Mouse (Mus musculus) right cerebral cortex, postnatal 25 days (tissue): ENCODE results near the gene Slc39a10.
"Not testable (repeated sequence)": the region's sequence is repeated elsewhere in the genome, so short reads cannot be mapped to it uniquely, and the experiment has no call there.

Experiments
- DNase-seq: peaks from one replicate; pipeline ENCODE4 v3.0.0; 2022

The Slc39a10 gene

GRCm38 (mm10) chr1:46863434-46863833, 29.2 kb downstream of the Slc39a10 start:
- no peak for DNase-seq

DNA sequence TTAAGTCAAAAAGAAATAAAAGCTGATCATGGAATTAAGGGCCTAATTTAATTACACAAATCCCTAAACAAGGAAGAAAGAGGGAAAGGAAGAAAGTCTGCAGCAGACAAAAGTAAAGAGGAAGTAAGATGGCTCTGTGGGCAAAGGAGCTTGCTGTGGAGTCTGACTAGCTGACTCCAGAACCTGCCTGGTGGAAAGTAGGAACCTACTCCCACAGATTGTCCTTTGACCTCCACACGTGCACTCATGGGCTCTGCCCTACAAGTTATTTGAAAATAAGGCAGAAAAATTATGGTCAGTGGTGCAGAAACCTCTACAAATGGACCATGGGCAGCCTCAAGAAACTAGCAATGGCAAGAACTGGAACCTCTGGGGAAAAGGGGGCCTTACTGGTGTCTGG, 32.6 kb downstream of the Slc39a10 start:
- no peak for DNase-seq

DNA sequence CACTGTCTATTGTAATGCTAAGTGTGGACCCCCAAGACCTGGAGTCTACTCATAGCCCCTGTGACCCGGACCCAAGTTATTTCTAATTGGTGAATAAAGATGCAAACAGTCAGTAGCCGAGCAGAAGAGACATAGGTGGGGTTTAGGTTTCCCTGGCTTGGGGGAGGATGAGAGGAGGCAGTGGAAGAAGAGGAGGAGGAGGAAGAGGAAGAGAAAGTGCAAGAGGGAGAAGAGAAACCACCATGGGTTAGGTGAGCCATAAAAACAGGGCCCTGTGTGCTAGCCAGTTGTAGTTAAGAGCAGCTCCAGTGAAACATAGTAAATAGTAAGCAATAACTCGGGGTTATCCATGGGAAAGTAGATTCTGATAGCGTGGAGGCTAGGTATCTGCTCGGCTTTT, 34.1 kb downstream of the Slc39a10 start:
- DNase-seq: no peak

GRCm38 (mm10) chr1:46856498-46856897, 36.2 kb downstream of the Slc39a10 start:
- DNase-seq: no peak

GRCm38 (mm10) chr1:46854036-46854900, 38.4 kb downstream of the Slc39a10 start:
- no peak for DNase-seq

DNA sequence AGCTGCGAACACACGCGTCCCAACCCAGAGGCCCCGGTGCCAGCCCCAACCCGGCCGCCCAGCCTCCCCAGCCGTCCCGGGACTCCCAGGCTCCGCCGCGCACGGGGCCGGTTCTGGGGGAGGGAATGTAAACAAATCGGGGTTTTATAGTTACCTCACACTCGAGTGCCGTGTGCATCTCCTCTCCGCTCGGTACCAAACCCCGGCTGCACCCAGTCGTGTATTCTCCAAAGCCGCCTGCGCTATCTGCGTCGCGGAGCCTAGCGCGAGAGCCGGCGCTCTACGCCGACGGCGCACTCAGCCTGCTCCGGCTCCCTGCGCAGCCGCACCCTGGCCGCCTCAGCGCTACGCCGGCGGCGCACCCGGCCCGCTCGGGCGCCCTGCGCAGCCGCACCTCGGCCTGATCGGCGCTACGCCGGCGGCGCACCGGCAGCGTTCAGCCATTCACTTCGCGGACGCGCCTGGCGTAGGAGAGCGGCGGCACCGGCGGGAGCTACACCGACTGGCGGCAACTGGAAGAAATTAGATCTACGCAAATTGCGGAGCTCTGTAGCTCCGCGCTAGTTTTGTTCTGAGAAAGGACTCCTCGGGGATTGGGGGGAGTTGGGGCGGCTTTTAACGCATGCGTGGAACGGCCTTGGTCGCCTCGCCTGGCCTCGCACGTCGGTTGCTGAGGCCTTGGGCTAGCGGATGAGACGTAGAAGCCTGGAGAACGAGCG, 39.2 kb downstream of the Slc39a10 start:
- DNase-seq: peak; percentile 99

- DNase-seq: peak; percentile 68
Measured at GRCm38 (mm10) chr1:46852600-46853272, 39.9 kb downstream of the Slc39a10 start.

- no peak for DNase-seq
Measured at GRCm38 (mm10) chr1:46852216-46852599, 40.4 kb downstream of the Slc39a10 start.

DNA sequence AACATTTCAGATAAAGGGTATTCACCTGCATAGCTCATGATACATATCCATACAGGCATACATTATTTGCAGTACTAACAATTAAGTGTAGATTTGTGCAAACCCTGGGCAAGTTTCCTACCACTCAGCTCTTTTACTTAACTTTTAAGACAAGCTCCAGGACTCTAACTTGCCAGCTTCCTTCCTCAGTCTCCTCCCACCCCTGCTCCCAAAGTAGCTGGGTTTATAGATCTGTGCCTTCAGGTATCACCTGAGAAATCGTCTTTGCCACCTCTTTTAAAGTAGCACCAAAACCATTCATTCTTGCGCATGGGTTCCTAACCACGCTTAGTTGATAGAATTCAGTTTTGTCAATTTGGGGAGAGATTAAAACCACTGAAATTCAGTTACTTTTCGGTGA, 41.1 kb downstream of the Slc39a10 start:
- no peak for DNase-seq

DNA sequence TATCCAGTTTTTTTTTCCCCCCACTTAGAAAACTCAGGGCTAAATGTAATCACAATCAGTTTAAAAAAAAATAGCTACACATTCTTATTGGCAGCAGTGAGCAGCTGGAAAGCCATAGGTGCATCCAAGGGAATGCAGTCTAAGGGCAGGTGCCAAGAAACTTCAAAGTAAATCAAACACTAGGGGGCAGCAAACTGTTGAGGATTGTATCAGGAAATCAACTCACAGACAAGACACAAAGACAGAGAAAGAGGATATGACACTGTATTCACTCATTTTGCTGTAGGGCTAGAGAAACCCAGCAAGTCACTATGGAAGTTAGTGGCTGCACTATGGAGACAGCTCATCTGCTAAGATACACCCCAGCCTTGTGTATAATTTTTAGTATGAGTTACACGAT, 42.9 kb downstream of the Slc39a10 start:
- DNase-seq: peak; percentile 40

DNA sequence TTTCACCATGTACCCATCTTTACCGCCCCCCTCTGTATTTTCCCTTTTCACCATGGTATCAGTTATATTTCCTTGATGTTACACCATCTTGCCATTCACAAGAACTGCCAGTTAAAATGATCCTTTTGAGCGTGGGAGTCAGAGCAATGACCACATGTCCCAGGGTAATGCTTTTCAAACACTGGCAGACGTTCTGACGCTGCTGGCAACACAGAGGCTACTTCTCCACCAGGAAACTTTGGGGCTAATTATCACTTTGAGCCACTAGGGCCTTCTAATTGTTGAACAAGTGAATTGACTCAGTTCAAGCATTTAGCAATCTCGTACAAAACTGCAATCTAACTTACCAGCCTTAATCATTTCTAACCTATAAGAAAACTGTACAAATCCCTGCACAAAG, 47.4 kb downstream of the Slc39a10 start:
- no peak for DNase-seq

GRCm38 (mm10) chr1:46844281-46844680, 48.4 kb downstream of the Slc39a10 start:
- DNase-seq: no peak

- no peak for DNase-seq
Measured at GRCm38 (mm10) chr1:46843406-46843805, 49.2 kb downstream of the Slc39a10 start.

DNA sequence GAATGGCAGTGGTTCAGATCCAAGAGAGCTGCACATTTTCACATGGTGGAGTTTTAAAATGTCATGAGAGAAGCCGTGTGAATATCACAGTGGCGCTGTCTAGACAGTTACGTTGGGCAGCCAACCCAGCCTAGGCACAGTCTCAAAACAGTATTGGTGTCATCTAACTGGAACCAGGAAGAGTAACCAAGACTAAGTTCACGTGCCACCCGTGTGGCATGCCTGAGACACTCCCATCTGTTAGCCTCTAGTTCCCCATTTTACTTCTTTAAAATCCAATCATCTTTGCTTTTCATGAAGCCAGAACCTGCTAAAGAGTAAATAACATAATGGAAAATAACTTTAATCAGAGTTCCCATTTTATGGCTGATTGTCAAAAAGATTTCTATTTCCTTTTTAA, 60.7 kb downstream of the Slc39a10 start:
- DNase-seq: no peak

- DNase-seq: no peak
Measured at GRCm38 (mm10) chr1:46830066-46830843, 62.4 kb downstream of the Slc39a10 start.

DNA sequence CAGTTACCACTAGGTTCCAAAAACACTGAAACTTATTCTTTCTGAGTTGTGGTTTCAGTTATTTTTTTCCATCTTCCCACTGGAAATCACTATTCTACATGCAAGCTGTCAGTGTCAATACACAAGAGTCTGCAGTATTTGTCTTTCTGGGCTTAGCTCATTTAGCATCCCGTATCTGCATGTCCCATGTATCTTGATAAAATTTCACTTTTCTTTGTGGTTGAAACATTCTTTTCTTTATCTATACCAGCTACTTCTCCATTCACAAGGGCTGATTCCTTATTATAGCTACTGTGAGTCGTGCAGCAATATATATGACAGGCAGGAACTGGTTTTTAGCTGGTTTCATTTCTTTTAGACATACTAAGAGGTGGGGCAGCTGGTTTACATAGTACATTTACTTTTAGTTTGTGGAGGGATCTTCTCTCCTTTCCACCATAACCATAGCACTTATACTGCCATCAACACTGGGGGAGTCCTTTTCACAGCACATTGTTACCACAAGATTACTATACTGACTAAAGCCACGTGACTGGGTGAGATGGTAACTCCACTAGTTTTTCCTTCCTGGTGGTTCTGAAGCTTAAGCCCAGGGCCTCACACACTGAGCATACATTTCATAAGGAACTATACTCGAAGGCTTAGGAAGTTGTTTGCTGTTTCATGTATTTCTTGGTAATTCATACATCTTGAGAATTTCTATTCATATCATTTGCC, 70.2 kb downstream of the Slc39a10 start:
- DNase-seq: no peak

DNA sequence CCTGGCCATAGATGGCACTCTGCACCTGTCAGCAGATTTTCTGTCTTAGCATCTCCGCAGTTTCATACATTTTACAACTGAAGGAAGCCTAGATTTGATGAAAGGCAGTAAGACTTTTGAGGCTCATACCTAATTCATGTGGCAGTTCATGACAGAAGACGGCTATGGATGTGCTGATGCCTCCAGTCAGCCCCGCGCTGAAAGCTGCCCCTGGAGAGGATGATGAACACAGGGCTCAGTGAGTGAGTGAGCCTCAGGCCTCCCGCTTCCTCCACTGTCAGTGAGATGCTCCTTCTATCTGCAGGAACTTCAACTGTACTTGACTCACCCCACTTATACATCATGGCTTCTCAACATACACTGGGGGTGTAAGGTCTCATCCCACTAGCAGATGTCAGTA, 74.7 kb downstream of the Slc39a10 start:
- no peak for DNase-seq

DNA sequence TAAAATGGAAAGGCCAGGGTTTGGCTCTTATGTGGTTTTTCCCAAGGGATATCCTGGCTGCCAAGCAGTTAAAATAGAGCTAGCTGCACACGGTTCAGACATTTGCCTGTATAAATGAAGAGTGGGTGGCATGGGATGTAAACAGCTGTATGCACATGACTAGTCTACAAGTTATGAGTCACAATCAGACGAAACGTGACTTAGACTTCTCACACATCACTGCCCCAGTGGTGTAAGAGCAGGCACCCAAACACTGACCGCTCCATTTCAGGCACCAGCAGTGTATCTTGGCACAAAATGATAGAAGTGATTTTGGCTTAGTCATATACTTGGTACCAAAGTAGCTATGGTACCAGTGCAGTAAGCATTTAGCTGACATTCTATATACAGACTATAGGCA, 84.0 kb downstream of the Slc39a10 start:
- not testable (repeated sequence) for DNase-seq

GRCm38 (mm10) chr1:46805074-46805473, 87.6 kb downstream of the Slc39a10 start:
- DNase-seq: no peak

DNA sequence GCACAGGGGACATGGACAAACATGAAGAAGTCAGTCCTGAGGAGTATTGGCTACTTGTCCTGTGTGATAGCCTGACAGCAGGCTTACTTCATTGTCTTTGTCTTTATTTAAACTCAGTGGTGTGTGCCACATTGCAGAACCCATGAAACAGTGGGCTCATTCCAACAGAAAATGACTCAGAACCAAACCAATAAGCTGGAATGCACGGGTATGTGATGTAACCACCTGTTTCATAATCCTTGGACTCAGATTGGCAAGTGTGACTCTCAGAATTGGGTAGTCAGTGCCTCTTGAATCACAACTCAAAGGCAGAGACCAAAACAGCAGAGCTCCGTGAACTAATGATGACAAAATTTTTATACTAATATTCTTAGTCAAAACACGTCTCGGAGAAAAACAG, 110.4 kb downstream of the Slc39a10 start:
- not testable (repeated sequence) for DNase-seq

DNA sequence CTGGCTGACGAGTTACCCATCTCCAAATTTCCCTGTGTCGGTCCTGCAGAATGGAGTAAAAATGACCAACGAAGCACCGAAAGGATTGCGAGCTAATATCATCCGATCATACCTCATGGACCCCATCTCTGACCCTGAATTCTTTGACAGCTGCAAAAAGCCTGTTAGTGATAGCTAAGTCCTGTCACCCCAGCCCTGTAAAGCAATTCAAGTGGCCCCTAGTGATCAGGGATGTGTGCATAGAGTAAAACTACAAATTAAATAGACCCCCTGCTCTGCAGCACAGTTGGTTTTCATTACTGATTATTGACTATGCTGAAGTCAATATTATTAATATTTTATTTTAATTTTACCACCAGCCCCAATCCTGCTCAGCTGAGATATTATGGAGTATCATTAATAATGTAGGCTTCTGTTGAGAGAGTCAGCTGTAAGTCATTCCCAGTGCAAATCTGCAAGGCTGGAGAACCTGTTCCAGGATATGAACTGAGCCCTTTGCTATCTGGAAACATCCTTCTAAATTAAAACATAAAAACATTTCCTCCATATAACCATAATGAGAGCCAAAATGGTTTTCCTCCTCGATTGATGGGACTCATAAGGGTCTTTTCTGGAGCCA, 122.5 kb downstream of the Slc39a10 start:
- DNase-seq: not testable (repeated sequence)

- not testable (repeated sequence) for DNase-seq
Measured at GRCm38 (mm10) chr1:46769318-46769717, 123.3 kb downstream of the Slc39a10 start.
